8 mouse cellular contexts compared by ENCODE assay signal in genomic region chr2:30658480-30658843, GRCm38 (mm10).
DNase-seq lines count a peak whose midpoint lies in the region; ATAC-seq and TF ChIP-seq lines count a peak whose summit lies in the region.

No protein-coding gene starts in this region.

- no peaks in the 10 kb centered on the region for H3K36me3 ChIP-seq in hindbrain, embryonic 10.5 days
- H3K36me3 ChIP-seq in lung, postnatal 0 days (ENCODE audit: insufficient read depth, low read length): no peaks in the 10 kb centered on the region

- H3K27ac ChIP-seq in hindbrain, embryonic 10.5 days: peak overlapping the region; percentile 96
- H3K27ac ChIP-seq in lung, postnatal 0 days (ENCODE audit: low read length): peak overlapping the region; percentile 98

- DNase-seq in MN1 (ENCODE audit: low spot score): peak; percentile 94
- peak; percentile 99 for DNase-seq in cerebellum, adult 9-10 months
- peak; percentile 100 for DNase-seq in hindbrain, embryonic 10.5 days (ENCODE audit: low spot score)
- peak; percentile 100 for DNase-seq in layer of hippocampus, adult 9-11 months
- DNase-seq in lung, postnatal 0 days (ENCODE audit: low spot score): peak; percentile 99
- DNase-seq in ovary, postnatal 14 days (ENCODE audit: low spot score): peak; percentile 100
- peak; percentile 100 for DNase-seq in thymus, postnatal 14 days

- peak; percentile 51 for ATAC-seq in frontal cortex, adult (ENCODE audit: low TSS enrichment)
- peak; percentile 88 for ATAC-seq in lung, postnatal 0 days

- TF ChIP-seq EP300 in lung, postnatal 0 days (IDR thresholded peaks at IDR 0.05): no peak

- H3K27me3 ChIP-seq in hindbrain, embryonic 10.5 days (ENCODE audit: insufficient read depth, poor library complexity, severe bottlenecking): 0 out of 2 replicates have a peak, but pooled peaks cover 2% of the 10 kb centered on the region
- H3K27me3 ChIP-seq in lung, postnatal 0 days (replicated peaks; ENCODE audit: insufficient read depth, low read length): no peaks in the 10 kb centered on the region

- TF ChIP-seq CTCF in lung, postnatal 0 days (IDR thresholded peaks at IDR 0.05): no peak

- under 1% methylated on average over 45 of the region's 45 CpGs for WGBS in hindbrain, embryonic 10.5 days
- WGBS in lung, postnatal 0 days: 2% methylated on average over 34 of the region's 45 CpGs

- H3K4me1 ChIP-seq in hindbrain, embryonic 10.5 days (replicated peaks): peaks cover 94% of the 10 kb centered on the region
- peaks cover 29% of the 10 kb centered on the region for H3K4me1 ChIP-seq in lung, postnatal 0 days (ENCODE audit: insufficient read depth, low read depth, low read length)

- no peaks in the 10 kb centered on the region for H3K9me3 ChIP-seq in hindbrain, embryonic 10.5 days
- no peaks in the 10 kb centered on the region for H3K9me3 ChIP-seq in lung, postnatal 0 days (ENCODE audit: low read length)

- H3K4me2 ChIP-seq in lung, postnatal 0 days (replicated peaks; ENCODE audit: low read depth, low read length): peak overlapping the region; percentile 75

- H3K4me3 ChIP-seq in hindbrain, embryonic 10.5 days: peak overlapping the region; percentile 52
- H3K4me3 ChIP-seq in lung, postnatal 0 days (ENCODE audit: low read depth, low read length): peak overlapping the region; percentile 39

- peak overlapping the region; percentile 43; the same call in 1 of the 2 replicates for H3K9ac ChIP-seq in lung, postnatal 0 days (replicated peaks; ENCODE audit: low read depth)

Comparison
In these comparisons a context has a peak if more than half of its experiments do, and no peak if none do; other contexts are left out.
1. Peak in every context shown above with its lines: DNase-seq, ATAC-seq, H3K4me3 ChIP-seq and H3K27ac ChIP-seq.